Mouse (Mus musculus) cerebellum, postnatal 10 days (tissue): ENCODE measurements around the gene Tfpi.

ENCODE experiments used
- DNase-seq, 2 experiments: peaks; one replicate each; pipeline ENCODE4 v3.0.0; 2021; ENCODE audit warnings: mixed read lengths in 2 of 2

Gene Tfpi

GRCm38 (mm10) chr2:84387394-84388022, 89.1 kb downstream of the Tfpi start:
- no peak for DNase-seq

GRCm38 (mm10) chr2:84386563-84387393, 89.8 kb downstream of the Tfpi start:
- no peak for DNase-seq

GRCm38 (mm10) chr2:84384911-84385693, 91.5 kb downstream of the Tfpi start:
- no peak for DNase-seq

GRCm38 (mm10) chr2:84383828-84384227, 92.7 kb downstream of the Tfpi start:
- no peak for DNase-seq
